Mouse (Mus musculus) CH12.LX (cell line): Measurements from ENCODE around the gene Caln1.

Source experiments
- CHD2 ChIP-seq: IDR thresholded peaks from 2 replicates; pipeline ENCODE4 v1.6.1; 2011; ENCODE audit warnings: low read length, improper control_type of control experiment
- CTCF ChIP-seq, 2 experiments: IDR thresholded peaks in 1 of 2; conservative IDR thresholded peaks in 1 of 2; 2 replicates each; pipeline ENCODE4 v1.5.1; 2011 to 2012; ENCODE audit warnings: low read depth in 2 of 2, low read length in 2 of 2, improper control_type of control experiment in 1 of 2, inconsistent platforms in 1 of 2, mild to moderate bottlenecking in 1 of 2, moderate library complexity in 1 of 2
- ELF1 ChIP-seq: IDR thresholded peaks from 2 replicates; pipeline ENCODE4 v1.6.1; 2014; ENCODE audit warnings: low read depth, mild to moderate bottlenecking, inconsistent platforms, low read length, improper control_type of control experiment
- MAFK ChIP-seq: IDR thresholded peaks from 2 replicates; pipeline ENCODE4 v1.6.1; 2011; ENCODE audit warnings: low read length, improper control_type of control experiment; ENCODE audit not compliant: insufficient replicate concordance
- MAZ ChIP-seq: IDR thresholded peaks from 2 replicates; pipeline ENCODE4 v1.6.1; 2012; ENCODE audit warnings: low read depth, mild to moderate bottlenecking, inconsistent platforms, low read length, improper control_type of control experiment, moderate library complexity
- MEF2A ChIP-seq: IDR thresholded peaks from 2 replicates; pipeline ENCODE4 v1.6.1; 2014; ENCODE audit warnings: low read depth, mild to moderate bottlenecking, inconsistent platforms, low read length, improper control_type of control experiment, borderline replicate concordance
- POLR2A ChIP-seq: IDR thresholded peaks from 2 replicates; pipeline ENCODE4 v1.6.1; 2011; ENCODE audit warnings: low read depth, mild to moderate bottlenecking, improper control_type of control experiment, low read length
- SIN3A ChIP-seq: IDR thresholded peaks from 2 replicates; pipeline ENCODE4 v1.6.1; 2012; ENCODE audit warnings: low read length, improper control_type of control experiment, inconsistent platforms
- TBP ChIP-seq: conservative IDR thresholded peaks from 2 replicates; pipeline ENCODE4 v1.6.1; 2011; ENCODE audit warnings: low read depth, low read length, improper control_type of control experiment
- USF1 ChIP-seq: IDR thresholded peaks from 2 replicates; pipeline ENCODE4 v1.6.1; 2014; ENCODE audit warnings: low read depth, mild to moderate bottlenecking, inconsistent platforms, low read length, improper control_type of control experiment
- USF2 ChIP-seq: conservative IDR thresholded peaks from 2 replicates; pipeline ENCODE4 v1.6.1; 2011; ENCODE audit warnings: low read depth, low read length, improper control_type of control experiment
- ZNF384 ChIP-seq: IDR thresholded peaks from 2 replicates; pipeline ENCODE4 v1.6.1; 2012; ENCODE audit warnings: low read depth, low read length, improper control_type of control experiment, inconsistent platforms

- no peak for TF ChIP-seq CTCF (conservative IDR thresholded peaks at IDR 0.05 in 1 of 2, IDR thresholded peaks at IDR 0.05 in 1 of 2; ENCODE audit: low read depth in 2 of 2, low read length in 2 of 2)
- no peak for TF ChIP-seq TBP
- no peak for TF ChIP-seq MAFK
- no peak for TF ChIP-seq ZNF384
- TF ChIP-seq ELF1: no peak
- TF ChIP-seq USF1: no peak
- TF ChIP-seq POLR2A: no peak
- no peak for TF ChIP-seq MAZ
- no peak for TF ChIP-seq CHD2
- no peak for TF ChIP-seq SIN3A
- TF ChIP-seq USF2: no peak
- TF ChIP-seq MEF2A: no peak
Observed at GRCm38 (mm10) chr5:130880331-130880730, 511.1 kb downstream of the Caln1 start.
